ENCODE assay signal across 9 mouse cellular contexts in the genomic region with DNA sequence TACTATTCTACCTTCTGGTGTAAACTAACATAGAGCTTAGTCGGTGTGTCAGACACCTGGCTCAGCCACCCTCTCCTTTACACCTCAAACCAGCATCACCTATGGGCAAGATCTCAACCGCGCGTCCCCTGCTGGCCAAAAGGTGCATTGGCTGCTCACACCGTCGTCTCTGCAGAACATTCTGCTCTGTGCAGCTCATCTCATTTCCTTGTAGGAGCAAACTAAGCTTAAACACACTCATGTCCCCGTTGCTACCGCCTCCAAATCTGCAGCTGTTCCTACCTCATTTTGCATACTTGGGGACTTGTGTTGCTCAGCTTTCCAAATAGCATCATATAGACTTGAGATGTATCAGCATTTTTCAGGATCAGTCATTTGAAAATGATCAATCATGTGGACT. TPM values are rescaled to one million over a fixed set of nuclear protein-coding genes. Genes with fewer than 3 reads are reported as not detected.
DNase-seq lines count a peak whose midpoint lies in the region; ATAC-seq and TF ChIP-seq lines count a peak whose summit lies in the region.
"Had no signal": no experiment of that assay in that cellular context is flagged by ENCODE, and none has a peak within 500 bp of the region (broad histone marks: within the 10 kb centered on the region; RNA-seq: fewer than 3 reads in every experiment).

No protein-coding gene starts in this region.

- 22% methylated on average over 8 of the region's 8 CpGs for WGBS in hindbrain, postnatal 0 days
- 26% methylated on average over 8 of the region's 8 CpGs for WGBS in hindbrain, embryonic 16.5 days
- 21% methylated on average over 8 of the region's 8 CpGs for WGBS in forebrain, postnatal 0 days
- WGBS in hindbrain, embryonic 14.5 days, result 20% methylated on average over 8 of the region's 8 CpGs

- H3K27ac ChIP-seq in hindbrain, postnatal 0 days, result no peak overlapping the region
- H3K27ac ChIP-seq in hindbrain, embryonic 16.5 days (ENCODE audit: low read depth, low read length), result no peak overlapping the region
- no peak overlapping the region for H3K27ac ChIP-seq in forebrain, postnatal 0 days (ENCODE audit: low read depth, low read length)
- H3K27ac ChIP-seq in hindbrain, embryonic 14.5 days, result no peak overlapping the region

- peak; percentile 86 for TF ChIP-seq CTCF in hindbrain, postnatal 0 days (IDR thresholded peaks at IDR 0.05; ENCODE audit: low read depth)
- TF ChIP-seq CTCF in G1E (IDR thresholded peaks at IDR 0.05; ENCODE audit: low read depth, low read length), result peak; percentile 97
- TF ChIP-seq CTCF in forebrain, postnatal 0 days (IDR thresholded peaks at IDR 0.05; ENCODE audit: low read depth), result peak; percentile 77

- H3K36me3 ChIP-seq in hindbrain, postnatal 0 days (ENCODE audit: insufficient read depth, low read length), result peaks cover 12% of the 10 kb centered on the region; the same call in 1 of the 2 replicates
- peaks cover 10% of the 10 kb centered on the region for H3K36me3 ChIP-seq in hindbrain, embryonic 16.5 days (ENCODE audit: control insufficient read depth, insufficient read depth, low read length)
- H3K36me3 ChIP-seq in G1E (replicated peaks), result peaks cover 53% of the 10 kb centered on the region
- peaks cover 32% of the 10 kb centered on the region for H3K36me3 ChIP-seq in forebrain, postnatal 0 days (ENCODE audit: insufficient read depth)
- peaks cover 53% of the 10 kb centered on the region for H3K36me3 ChIP-seq in megakaryocyte, embryonic 14.5 days (replicated peaks; ENCODE audit: low read length)
- peaks cover 35% of the 10 kb centered on the region for H3K36me3 ChIP-seq in hindbrain, embryonic 14.5 days (replicated peaks; ENCODE audit: control insufficient read depth, insufficient read depth)

- H3K4me2 ChIP-seq in hindbrain, postnatal 0 days (ENCODE audit: low read depth, low read length), result no peak overlapping the region
- H3K4me2 ChIP-seq in hindbrain, embryonic 16.5 days (ENCODE audit: low read length), result no peak overlapping the region
- no peak overlapping the region for H3K4me2 ChIP-seq in forebrain, postnatal 0 days (ENCODE audit: low read depth)
- no peak overlapping the region for H3K4me2 ChIP-seq in hindbrain, embryonic 14.5 days (replicated peaks)

- no peaks in the 10 kb centered on the region for H3K9me3 ChIP-seq in hindbrain, postnatal 0 days (ENCODE audit: low read length)
- H3K9me3 ChIP-seq in hindbrain, embryonic 16.5 days (ENCODE audit: control insufficient read depth, low read length), result no peaks in the 10 kb centered on the region
- H3K9me3 ChIP-seq in G1E (replicated peaks), result no peaks in the 10 kb centered on the region
- no peaks in the 10 kb centered on the region for H3K9me3 ChIP-seq in forebrain, postnatal 0 days (ENCODE audit: low read length)
- H3K9me3 ChIP-seq in megakaryocyte, embryonic 14.5 days, result no peaks in the 10 kb centered on the region
- no peaks in the 10 kb centered on the region for H3K9me3 ChIP-seq in hindbrain, embryonic 14.5 days (ENCODE audit: control insufficient read depth, low read length)

- DNase-seq in hindbrain, postnatal 0 days (ENCODE audit: low spot score), result peak; percentile 47
- peak; percentile 33 to 48 for DNase-seq in B cell, adult 2 months
- no peak for DNase-seq in G1E (ENCODE audit: low spot score)
- DNase-seq in forebrain, postnatal 0 days, result peak; percentile 47
- peak; percentile 71 for DNase-seq in thymus, postnatal 4 days
- DNase-seq in hindbrain, embryonic 14.5 days (ENCODE audit: low spot score), result no peak

- no peaks in the 10 kb centered on the region for H3K4me1 ChIP-seq in hindbrain, postnatal 0 days (ENCODE audit: insufficient read depth, low read length)
- no peaks in the 10 kb centered on the region for H3K4me1 ChIP-seq in hindbrain, embryonic 16.5 days (ENCODE audit: control insufficient read depth, insufficient read depth, low read depth, low read length)
- peaks cover 22% of the 10 kb centered on the region for H3K4me1 ChIP-seq in G1E (ENCODE audit: insufficient read depth, low read depth, low read length)
- no peaks in the 10 kb centered on the region for H3K4me1 ChIP-seq in forebrain, postnatal 0 days (ENCODE audit: insufficient read depth)
- H3K4me1 ChIP-seq in megakaryocyte, embryonic 14.5 days, result peaks cover 14% of the 10 kb centered on the region; the same call in 1 of the 2 replicates
- H3K4me1 ChIP-seq in hindbrain, embryonic 14.5 days (replicated peaks; ENCODE audit: control insufficient read depth, insufficient read depth, low read length), result no peaks in the 10 kb centered on the region

- H3K9ac ChIP-seq in hindbrain, postnatal 0 days (replicated peaks; ENCODE audit: low read length), result no peak overlapping the region
- H3K9ac ChIP-seq in hindbrain, embryonic 16.5 days (ENCODE audit: low read depth, low read length), result no peak overlapping the region
- H3K9ac ChIP-seq in forebrain, postnatal 0 days, result no peak overlapping the region
- no peak overlapping the region for H3K9ac ChIP-seq in hindbrain, embryonic 14.5 days

- no peaks in the 10 kb centered on the region for H3K27me3 ChIP-seq in hindbrain, postnatal 0 days (ENCODE audit: insufficient read depth, low read length)
- H3K27me3 ChIP-seq in hindbrain, embryonic 16.5 days (replicated peaks; ENCODE audit: control insufficient read depth, insufficient read depth, low read length), result no peaks in the 10 kb centered on the region
- no peaks in the 10 kb centered on the region; the same call in 1 of the 2 replicates for H3K27me3 ChIP-seq in G1E (ENCODE audit: insufficient read depth, low read length)
- no peaks in the 10 kb centered on the region for H3K27me3 ChIP-seq in forebrain, postnatal 0 days (ENCODE audit: insufficient read depth, low read length)
- no peaks in the 10 kb centered on the region for H3K27me3 ChIP-seq in megakaryocyte, embryonic 14.5 days (replicated peaks)
- H3K27me3 ChIP-seq in hindbrain, embryonic 14.5 days (ENCODE audit: control insufficient read depth, insufficient read depth, low read length), result no peaks in the 10 kb centered on the region

- H3K4me3 ChIP-seq in hindbrain, postnatal 0 days (ENCODE audit: low read length), result no peak overlapping the region
- H3K4me3 ChIP-seq in hindbrain, embryonic 16.5 days (ENCODE audit: low read length), result no peak overlapping the region
- H3K4me3 ChIP-seq in G1E (ENCODE audit: low read depth, low read length), result no peak overlapping the region
- H3K4me3 ChIP-seq in forebrain, postnatal 0 days (ENCODE audit: low read depth, low read length), result no peak overlapping the region
- peak overlapping the region; percentile 17 for H3K4me3 ChIP-seq in megakaryocyte, embryonic 14.5 days (replicated peaks)
- no peak overlapping the region for H3K4me3 ChIP-seq in hindbrain, embryonic 14.5 days (replicated peaks; ENCODE audit: low read length)
- H3K4me3 ChIP-seq: erythroblast, embryonic 14.5 days had no signal

- peak; percentile 44; the same call in 1 of the 2 replicates for ATAC-seq in hindbrain, postnatal 0 days
- no peak for ATAC-seq in hindbrain, embryonic 16.5 days
- no peak for ATAC-seq in G1E (ENCODE audit: extremely low read depth, insufficient number of reproducible peaks, low FRiP score, poor library complexity, severe bottlenecking)
- 0 out of 2 replicates have a peak, but pooled peaks have one; percentile 19 for ATAC-seq in forebrain, postnatal 0 days
- no peak for ATAC-seq in hindbrain, embryonic 14.5 days (ENCODE audit: low FRiP score)

RNA-seq across cellular contexts. Expression of a gene that starts 14.7 kb away (rescaled TPM):
- total RNA-seq in hindbrain, postnatal 0 days (2014; rRNA removed), result 31.8 and 34.9 TPM in 2 replicates
- polyA plus RNA-seq in hindbrain, postnatal 0 days (2015; fragmentation: Nextera tagmentation; extraction: Ambion mirVana), result 26.6 and 27.8 TPM in 2 replicates
- 26.8 and 28.8 TPM in 2 replicates for polyA plus RNA-seq in hindbrain, embryonic 16.5 days (2015; fragmentation: Nextera tagmentation; extraction: Ambion mirVana)
- total RNA-seq in G1E (2014; fragmentation: Nextera tagmentation), result 110 and 115 TPM in 2 replicates
- 59.6 and 63.0 TPM in 2 replicates for total RNA-seq in G1E (2017)
- 60.2 and 66.7 TPM in 2 replicates for polyA plus RNA-seq in G1E (2012)
- total RNA-seq in forebrain, postnatal 0 days (2014; rRNA removed), result 26.5 and 33.1 TPM in 2 replicates
- 27.6 and 29.0 TPM in 2 replicates for polyA plus RNA-seq in forebrain, postnatal 0 days (2015; fragmentation: Nextera tagmentation; extraction: Ambion mirVana)
- polyA plus RNA-seq in megakaryocyte, embryonic 14.5 days (2012; ENCODE audit: insufficient read depth, low replicate concordance), result 4.8 and 13.0 TPM in 2 replicates
- polyA plus RNA-seq in hindbrain, embryonic 14.5 days (2014; fragmentation: Nextera tagmentation; extraction: Ambion mirVana), result 22.6 and 25.5 TPM in 2 replicates

RNA-seq across cellular contexts. Expression of a gene that starts 23.2 kb away (rescaled TPM):
- total RNA-seq in hindbrain, postnatal 0 days (2014; rRNA removed), result 9.0 and 11.6 TPM in 2 replicates
- 24.9 and 26.1 TPM in 2 replicates for polyA plus RNA-seq in hindbrain, postnatal 0 days (2015; fragmentation: Nextera tagmentation; extraction: Ambion mirVana)
- 29.2 and 30.0 TPM in 2 replicates for polyA plus RNA-seq in hindbrain, embryonic 16.5 days (2015; fragmentation: Nextera tagmentation; extraction: Ambion mirVana)
- not detected in 2 replicates for total RNA-seq in G1E (2014; fragmentation: Nextera tagmentation)
- 0.27 and 0.35 TPM in 2 replicates for total RNA-seq in G1E (2017)
- not detected in 2 replicates for polyA plus RNA-seq in G1E (2012)
- total RNA-seq in forebrain, postnatal 0 days (2014; rRNA removed), result 9.0 and 13.8 TPM in 2 replicates
- polyA plus RNA-seq in forebrain, postnatal 0 days (2015; fragmentation: Nextera tagmentation; extraction: Ambion mirVana), result 21.1 and 25.4 TPM in 2 replicates
- 0.45 TPM in 1 of 2 replicates, not detected in the other for polyA plus RNA-seq in megakaryocyte, embryonic 14.5 days (2012; ENCODE audit: insufficient read depth, low replicate concordance)
- polyA plus RNA-seq in hindbrain, embryonic 14.5 days (2014; fragmentation: Nextera tagmentation; extraction: Ambion mirVana), result 27.9 and 28.8 TPM in 2 replicates

Comparison
In these comparisons a context has a peak if more than half of its experiments do, and no peak if none do; other contexts are left out.
1. ATAC-seq: peak in hindbrain, postnatal 0 days (single experiment) and forebrain, postnatal 0 days (single experiment); none in hindbrain, embryonic 16.5 days (single experiment), G1E (single experiment) and hindbrain, embryonic 14.5 days (single experiment).
2. DNase-seq: peak in hindbrain, postnatal 0 days (single experiment), B cell, adult 2 months (2 of 2), forebrain, postnatal 0 days (single experiment) and thymus, postnatal 4 days (single experiment); none in G1E (single experiment) and hindbrain, embryonic 14.5 days (single experiment).
3. RNA of a gene that starts 23.2 kb away (polyA plus RNA-seq): 29.2 to 30.0 TPM in hindbrain, embryonic 16.5 days, 27.9 to 28.8 TPM in hindbrain, embryonic 14.5 days, 21.1 to 25.4 TPM in forebrain, postnatal 0 days and 24.9 to 26.1 TPM in hindbrain, postnatal 0 days; 0.45 TPM in megakaryocyte, embryonic 14.5 days and not detected in G1E; every median in the first group is over 10 times any median in the second.
4. Peak in every context shown above with its lines, with median percentiles within 50 percentile points of each other: CTCF ChIP-seq.